Mouse (Mus musculus) liver, adult 2 months (tissue): ENCODE data around the gene Ptprd.

Source experiments
- CTCF ChIP-seq: fragments of 200-500 bp; IDR thresholded peaks from 2 replicates; pipeline ENCODE4 v1.5.1; 2011; ENCODE audit warnings: low read depth, low read length, control low read depth
- POLR2A ChIP-seq: fragments of 200-500 bp; IDR thresholded peaks from 2 replicates; pipeline ENCODE4 v1.6.1; 2011; ENCODE audit warnings: low read length, control low read depth; ENCODE audit not compliant: insufficient read depth; ENCODE audit errors: extremely low read depth

- TF ChIP-seq CTCF (no peak), POLR2A (no peak)
Observed at GRCm38 (mm10) chr4:76218065-76218464, 1993.7 kb downstream of the Ptprd start.
